Mouse (Mus musculus): Measurements from ENCODE around the gene a. TPM values are rescaled to one million over a fixed set of nuclear protein-coding genes. Genes with fewer than 3 reads are reported as not detected.
A peak's percentile ranks its signal among the peaks of the same experiment; 100 is the strongest.

a gene
- polyA plus RNA-seq, 1 experiment from 2014 or later = 5.3 TPM

GRCm38 (mm10) chr2:155056076-155056578 lies 264.9 kb downstream of the a start:
- DNase-seq (ENCODE audit: low spot score) = no peak
- no peaks in the 10 kb centered on the region for H3K27me3 ChIP-seq (replicated peaks; ENCODE audit: control insufficient read depth, insufficient read depth, low read length)
- WGBS = 73% methylated on average over 5 of the region's 5 CpGs
- no peak for ATAC-seq (ENCODE audit: low read depth)
- no peaks in the 10 kb centered on the region for H3K9me3 ChIP-seq (ENCODE audit: control insufficient read depth, low read length)
- peaks cover 16% of the 10 kb centered on the region for H3K36me3 ChIP-seq (ENCODE audit: control insufficient read depth, insufficient read depth, low read length)
- H3K4me1 ChIP-seq (ENCODE audit: control insufficient read depth, insufficient read depth, low read length) = peaks cover 8% of the 10 kb centered on the region; the same call in 1 of the 2 replicates
- H3K27ac ChIP-seq (replicated peaks; ENCODE audit: low read depth, low read length) = no peak overlapping the region
- H3K4me3 ChIP-seq (ENCODE audit: low read depth, low read length) = no peak overlapping the region
- no peak overlapping the region for H3K9ac ChIP-seq (ENCODE audit: low read depth, low read length)
- H3K4me2 ChIP-seq (ENCODE audit: low read depth, low read length) = no peak overlapping the region

- Histone ChIP-seq H3K9me3 (ENCODE audit: control insufficient read depth, low read length) (no peaks in the 10 kb centered on the region), H3K36me3 (ENCODE audit: control insufficient read depth, insufficient read depth, low read length) (peaks cover 27% of the 10 kb centered on the region), H3K4me2 (ENCODE audit: low read depth, low read length) (no peak overlapping the region), H3K4me3 (ENCODE audit: low read depth, low read length) (no peak overlapping the region), H3K4me1 (ENCODE audit: control insufficient read depth, insufficient read depth, low read length) (no peaks in the 10 kb centered on the region), H3K27me3 (replicated peaks; ENCODE audit: control insufficient read depth, insufficient read depth, low read length) (no peaks in the 10 kb centered on the region), H3K9ac (ENCODE audit: low read depth, low read length) (no peak overlapping the region), H3K27ac (replicated peaks; ENCODE audit: low read depth, low read length) (no peak overlapping the region)
- DNase-seq (ENCODE audit: low spot score) = no peak
- no peak for ATAC-seq (ENCODE audit: low read depth)
- WGBS = 55% methylated on average over 1 of the region's 1 CpGs
Observed at GRCm38 (mm10) chr2:155057361-155057760, 266.2 kb downstream of the a start.

GRCm38 (mm10) chr2:155071027-155071426 lies 279.8 kb downstream of the a start:
- Histone ChIP-seq H3K9me3 (ENCODE audit: control insufficient read depth, low read length) (no peaks in the 10 kb centered on the region), H3K4me3 (ENCODE audit: low read depth, low read length) (no peak overlapping the region), H3K9ac (ENCODE audit: low read depth, low read length) (no peak overlapping the region), H3K27ac (replicated peaks; ENCODE audit: low read depth, low read length) (no peak overlapping the region), H3K4me2 (ENCODE audit: low read depth, low read length) (no peak overlapping the region), H3K4me1 (ENCODE audit: control insufficient read depth, insufficient read depth, low read length) (peaks cover 13% of the 10 kb centered on the region), H3K27me3 (replicated peaks; ENCODE audit: control insufficient read depth, insufficient read depth, low read length) (no peaks in the 10 kb centered on the region), H3K36me3 (ENCODE audit: control insufficient read depth, insufficient read depth, low read length) (peaks cover 22% of the 10 kb centered on the region)
- DNase-seq (ENCODE audit: low spot score) (peak; percentile 42), ATAC-seq (ENCODE audit: low read depth) (no peak)
- WGBS = 82% methylated on average over 9 of the region's 9 CpGs

- no peak for ATAC-seq (ENCODE audit: low read depth)
Observed at GRCm38 (mm10) chr2:155072353-155073145, 281.3 kb downstream of the a start.

GRCm38 (mm10) chr2:155073347-155073746 lies 282.1 kb downstream of the a start:
- H3K27me3 ChIP-seq (replicated peaks; ENCODE audit: control insufficient read depth, insufficient read depth, low read length) = no peaks in the 10 kb centered on the region
- H3K27ac ChIP-seq (replicated peaks; ENCODE audit: low read depth, low read length) = peak overlapping the region; percentile 69; the same call in 1 of the 2 replicates
- WGBS = 23% methylated on average over 3 of the region's 3 CpGs
- peaks cover 13% of the 10 kb centered on the region for H3K4me1 ChIP-seq (ENCODE audit: control insufficient read depth, insufficient read depth, low read length)
- no peaks in the 10 kb centered on the region for H3K9me3 ChIP-seq (ENCODE audit: control insufficient read depth, low read length)
- ATAC-seq (ENCODE audit: low read depth) (no peak), DNase-seq (ENCODE audit: low spot score) (no peak)
- H3K4me2 ChIP-seq (ENCODE audit: low read depth, low read length) = peak overlapping the region; percentile 69
- peak overlapping the region; percentile 87 for H3K9ac ChIP-seq (ENCODE audit: low read depth, low read length)
- peaks cover 1% of the 10 kb centered on the region; the same call in 1 of the 2 replicates for H3K36me3 ChIP-seq (ENCODE audit: control insufficient read depth, insufficient read depth, low read length)
- peak overlapping the region; percentile 67 for H3K4me3 ChIP-seq (ENCODE audit: low read depth, low read length)

More at GRCm38 (mm10) chr2:155072353-155073145, 281.3 kb downstream of the a start:
- peaks cover 13% of the 10 kb centered on the region for H3K4me1 ChIP-seq (ENCODE audit: control insufficient read depth, insufficient read depth, low read length)
- no peaks in the 10 kb centered on the region for H3K27me3 ChIP-seq (replicated peaks; ENCODE audit: control insufficient read depth, insufficient read depth, low read length)
- H3K9ac ChIP-seq (ENCODE audit: low read depth, low read length) = no peak overlapping the region
- H3K4me3 ChIP-seq (ENCODE audit: low read depth, low read length) = no peak overlapping the region
- H3K4me2 ChIP-seq (ENCODE audit: low read depth, low read length) = peak overlapping the region; percentile 69
- 87% methylated on average over 8 of the region's 8 CpGs for WGBS
- DNase-seq (ENCODE audit: low spot score) = no peak
- H3K36me3 ChIP-seq (ENCODE audit: control insufficient read depth, insufficient read depth, low read length) = peaks cover 9% of the 10 kb centered on the region
- no peaks in the 10 kb centered on the region for H3K9me3 ChIP-seq (ENCODE audit: control insufficient read depth, low read length)
- no peak overlapping the region for H3K27ac ChIP-seq (replicated peaks; ENCODE audit: low read depth, low read length)

- H3K27me3 ChIP-seq (replicated peaks; ENCODE audit: control insufficient read depth, insufficient read depth, low read length) = no peaks in the 10 kb centered on the region
- peak; percentile 97 for ATAC-seq (ENCODE audit: low read depth)
- H3K27ac ChIP-seq (replicated peaks; ENCODE audit: low read depth, low read length) = peak within 1 kb of the TSS; percentile 69
- H3K4me2 ChIP-seq (ENCODE audit: low read depth, low read length) = peak within 1 kb of the TSS; percentile 69
- H3K4me1 ChIP-seq (ENCODE audit: control insufficient read depth, insufficient read depth, low read length) = peaks cover 13% of the 10 kb centered on the region
- no peaks in the 10 kb centered on the region for H3K9me3 ChIP-seq (ENCODE audit: control insufficient read depth, low read length)
- peak within 1 kb of the TSS; percentile 67 for H3K4me3 ChIP-seq (ENCODE audit: low read depth, low read length)
- DNase-seq (ENCODE audit: low spot score) = peak; percentile 96
- WGBS = under 1% methylated on average over 53 of the region's 56 CpGs
- peak within 1 kb of the TSS; percentile 87 for H3K9ac ChIP-seq (ENCODE audit: low read depth, low read length)
- H3K36me3 ChIP-seq (ENCODE audit: control insufficient read depth, insufficient read depth, low read length) = no peaks in the 10 kb centered on the region
Observed at GRCm38 (mm10) chr2:155073978-155074765, 283.0 kb downstream of the a start, which contains the start of gene Ahcy. TSS of gene Ahcy (minus strand) at chr2:155074497.

GRCm38 (mm10) chr2:155074766-155075330 lies 283.6 kb downstream of the a start:
- H3K4me1 ChIP-seq (ENCODE audit: control insufficient read depth, insufficient read depth, low read length) = peaks cover 13% of the 10 kb centered on the region
- ATAC-seq (ENCODE audit: low read depth) (peak; percentile 13; the same call in 1 of the 2 replicates), DNase-seq (ENCODE audit: low spot score) (peak; percentile 43)
- peak overlapping the region; percentile 67 for H3K4me3 ChIP-seq (ENCODE audit: low read depth, low read length)
- no peaks in the 10 kb centered on the region for H3K36me3 ChIP-seq (ENCODE audit: control insufficient read depth, insufficient read depth, low read length)
- peak overlapping the region; percentile 87 for H3K9ac ChIP-seq (ENCODE audit: low read depth, low read length)
- H3K4me2 ChIP-seq (ENCODE audit: low read depth, low read length) = peak overlapping the region; percentile 69
- WGBS = 13% methylated on average over 12 of the region's 12 CpGs
- H3K27me3 ChIP-seq (replicated peaks; ENCODE audit: control insufficient read depth, insufficient read depth, low read length) = no peaks in the 10 kb centered on the region
- no peaks in the 10 kb centered on the region for H3K9me3 ChIP-seq (ENCODE audit: control insufficient read depth, low read length)
- peak overlapping the region; percentile 69 for H3K27ac ChIP-seq (replicated peaks; ENCODE audit: low read depth, low read length)

GRCm38 (mm10) chr2:155075649-155076048 lies 284.4 kb downstream of the a start:
- Histone ChIP-seq H3K4me3 (ENCODE audit: low read depth, low read length) (no peak overlapping the region), H3K27me3 (replicated peaks; ENCODE audit: control insufficient read depth, insufficient read depth, low read length) (no peaks in the 10 kb centered on the region), H3K4me2 (ENCODE audit: low read depth, low read length) (no peak overlapping the region), H3K4me1 (ENCODE audit: control insufficient read depth, insufficient read depth, low read length) (peaks cover 13% of the 10 kb centered on the region), H3K9me3 (ENCODE audit: control insufficient read depth, low read length) (no peaks in the 10 kb centered on the region), H3K27ac (replicated peaks; ENCODE audit: low read depth, low read length) (no peak overlapping the region), H3K36me3 (ENCODE audit: control insufficient read depth, insufficient read depth, low read length) (no peaks in the 10 kb centered on the region), H3K9ac (ENCODE audit: low read depth, low read length) (no peak overlapping the region)
- no peak for DNase-seq (ENCODE audit: low spot score)
- WGBS = 79% methylated on average over 6 of the region's 6 CpGs
- ATAC-seq (ENCODE audit: low read depth) = no peak
